Mouse (Mus musculus) spleen, postnatal 4 days (tissue): Measurements from ENCODE around the gene Itga1.

ENCODE experiments used
- DNase-seq, 2 experiments: peaks; one replicate each; pipeline ENCODE4 v3.0.0; 2022; ENCODE audit warnings: low spot score in 2 of 2

The Itga1 gene

DNA sequence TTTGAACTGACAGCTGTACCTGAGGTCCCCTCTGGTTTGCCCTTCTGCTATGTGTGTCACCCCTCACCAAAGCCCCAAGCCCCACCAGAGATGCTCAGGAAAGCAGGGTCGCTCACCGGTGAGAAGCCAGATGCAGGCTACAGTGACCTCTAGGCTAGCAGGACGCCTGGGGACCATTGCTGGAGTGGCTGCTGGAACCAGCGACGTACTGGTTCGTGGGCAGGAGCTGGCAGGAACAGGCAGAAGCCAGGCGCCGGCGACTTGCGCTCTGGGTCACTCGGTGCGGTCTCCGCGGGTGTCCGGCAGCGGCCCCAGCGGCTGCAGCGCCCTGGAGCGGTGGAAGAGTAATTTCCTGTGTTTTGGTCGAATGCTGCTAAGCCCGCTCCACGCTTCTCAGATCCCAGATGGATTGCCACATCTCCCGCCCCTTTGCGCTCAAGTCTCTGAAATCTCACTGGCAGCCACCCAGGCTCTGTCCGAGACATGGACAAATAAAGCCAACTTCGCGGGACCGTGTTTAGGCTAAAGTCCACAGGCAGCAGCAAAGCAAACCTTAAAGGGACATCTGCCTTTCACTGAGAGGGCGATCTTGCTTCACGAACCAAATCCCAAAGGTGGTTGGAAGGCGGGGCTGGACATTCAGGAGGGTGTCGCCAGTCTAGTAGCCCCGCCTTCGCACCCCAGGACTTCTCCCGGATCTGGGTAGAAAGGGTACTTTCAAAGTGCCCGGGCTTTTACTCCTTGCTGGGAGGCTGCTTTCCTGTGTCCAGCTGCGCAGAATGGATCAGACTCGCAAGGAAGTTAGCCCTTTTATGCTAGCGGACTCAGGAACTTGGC is at the start of gene Itga1, which contains the start of gene Gm49395:
Gene Itga1, minus strand, starts transcription at position 610 of the 837 bp plus-strand sequence.
Gene Gm49395, minus strand, starts transcription at position 567 of the 837 bp plus-strand sequence.
- DNase-seq: peak; percentile 22 to 65

- DNase-seq: no peak
These were observed 48.8 kb upstream of the Itga1 start for GRCm38 (mm10) chr13:115150602-115151001.

- no peak for DNase-seq
These were observed 48.1 kb upstream of the Itga1 start for GRCm38 (mm10) chr13:115149849-115150248.

GRCm38 (mm10) chr13:115143575-115143974 is 41.8 kb upstream of the Itga1 start:
- DNase-seq: no peak

GRCm38 (mm10) chr13:115142066-115142465 is 40.3 kb upstream of the Itga1 start:
- no peak for DNase-seq

DNA sequence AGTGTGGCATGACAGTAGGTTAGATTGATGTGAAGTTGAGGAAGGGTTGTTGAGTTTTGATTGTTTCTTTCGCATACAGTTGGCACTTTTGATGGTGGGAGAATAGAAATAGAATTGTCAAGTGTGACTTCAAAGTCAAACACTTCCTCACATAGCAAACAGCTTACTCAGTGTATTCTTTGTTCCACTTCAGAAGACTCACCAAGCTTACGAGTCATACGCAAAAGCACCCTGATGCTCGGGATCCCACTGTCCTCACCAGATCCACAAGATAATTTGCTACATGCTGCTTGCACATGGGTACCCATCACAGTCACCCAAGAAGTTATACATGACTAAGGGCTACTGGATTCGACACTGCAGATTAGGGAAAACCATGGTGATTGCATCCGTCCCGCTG is 36.7 kb upstream of the Itga1 start:
- no peak for DNase-seq

GRCm38 (mm10) chr13:115136761-115137160 is 35.0 kb upstream of the Itga1 start:
- DNase-seq: no peak

- no peak for DNase-seq
These were observed 30.7 kb upstream of the Itga1 start for GRCm38 (mm10) chr13:115132435-115132834.

DNA sequence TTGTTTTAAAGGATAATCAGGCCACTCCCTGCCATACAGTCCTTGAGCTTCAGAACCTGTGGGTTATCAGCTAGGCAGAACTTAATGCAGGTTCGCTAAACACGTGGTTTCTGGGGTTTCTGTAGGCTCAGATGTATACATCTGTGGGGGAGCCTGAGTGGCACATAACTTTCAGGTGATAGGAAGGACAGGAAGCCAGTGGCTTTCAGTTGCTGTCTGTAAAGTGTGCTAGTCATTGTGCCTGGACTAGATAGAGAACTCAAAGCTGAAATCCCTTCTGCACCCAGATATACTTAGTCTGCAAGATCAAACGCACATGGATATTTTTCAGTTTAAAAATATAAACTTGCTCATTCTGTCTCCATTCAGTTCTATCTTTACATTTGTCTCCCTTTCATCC is 29.6 kb upstream of the Itga1 start:
- no peak for DNase-seq

- DNase-seq: no peak
These were observed 28.3 kb upstream of the Itga1 start for GRCm38 (mm10) chr13:115130035-115130434.

- no peak for DNase-seq
These were observed 26.1 kb upstream of the Itga1 start for GRCm38 (mm10) chr13:115127826-115128225.

DNA sequence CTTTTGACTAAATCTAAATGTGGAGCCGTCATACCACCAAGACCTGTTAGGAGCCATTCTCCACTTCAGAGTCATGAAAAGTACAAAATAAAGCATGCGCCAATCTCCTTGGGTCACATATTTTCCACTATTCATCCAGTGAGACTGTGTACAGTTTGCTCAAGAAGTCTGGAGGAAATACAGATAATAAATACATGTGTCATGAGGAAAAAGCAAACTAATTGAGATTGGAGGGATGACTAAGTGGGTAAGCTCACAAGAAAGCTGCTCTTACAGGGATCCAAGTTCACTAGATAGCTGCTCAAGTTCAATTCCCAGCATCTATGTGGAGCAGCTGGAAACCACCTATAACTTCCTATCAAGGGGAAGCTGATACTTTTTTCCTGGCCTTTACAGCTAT is 24.8 kb upstream of the Itga1 start:
- DNase-seq: no peak

GRCm38 (mm10) chr13:115125130-115125529 is 23.4 kb upstream of the Itga1 start:
- DNase-seq: no peak

DNA sequence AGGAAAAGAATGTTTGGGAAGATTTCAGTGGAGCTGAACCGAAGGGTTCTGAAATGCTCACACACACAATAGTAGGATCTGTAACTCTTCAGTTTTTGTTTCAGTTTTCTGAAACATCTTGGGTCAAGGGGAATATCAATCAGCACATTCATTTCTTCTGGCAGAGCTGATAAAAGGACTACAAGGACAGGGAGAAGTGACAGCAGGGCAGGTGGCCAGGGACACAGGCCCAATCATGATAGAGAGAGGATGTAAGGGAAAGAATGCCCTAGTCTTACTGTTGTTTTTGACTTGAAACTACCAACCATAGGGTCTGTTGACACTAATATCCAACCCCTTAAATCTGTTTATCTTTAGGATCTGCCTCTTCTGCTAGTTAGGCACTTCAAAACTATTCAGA is 22.8 kb upstream of the Itga1 start:
- no peak for DNase-seq

DNA sequence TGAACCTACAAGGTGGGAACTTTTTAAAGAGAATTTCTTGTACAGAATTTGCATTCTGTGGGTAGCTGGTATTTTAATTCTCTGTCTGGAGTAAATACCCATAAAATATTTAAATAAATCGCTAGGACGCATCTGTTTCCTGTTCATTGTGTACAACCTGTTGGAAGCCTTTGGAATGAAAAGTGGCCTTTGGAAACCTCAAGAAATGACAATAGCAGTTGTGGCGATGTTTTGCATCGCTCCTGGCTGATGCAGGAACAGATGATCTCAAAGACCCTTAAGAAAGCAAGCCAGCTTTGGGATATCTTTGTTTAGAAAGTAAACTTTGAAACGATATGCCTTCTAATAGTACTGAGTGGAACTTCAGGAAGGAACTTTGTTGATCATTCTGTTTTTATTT is 17.0 kb upstream of the Itga1 start:
- DNase-seq: no peak

DNA sequence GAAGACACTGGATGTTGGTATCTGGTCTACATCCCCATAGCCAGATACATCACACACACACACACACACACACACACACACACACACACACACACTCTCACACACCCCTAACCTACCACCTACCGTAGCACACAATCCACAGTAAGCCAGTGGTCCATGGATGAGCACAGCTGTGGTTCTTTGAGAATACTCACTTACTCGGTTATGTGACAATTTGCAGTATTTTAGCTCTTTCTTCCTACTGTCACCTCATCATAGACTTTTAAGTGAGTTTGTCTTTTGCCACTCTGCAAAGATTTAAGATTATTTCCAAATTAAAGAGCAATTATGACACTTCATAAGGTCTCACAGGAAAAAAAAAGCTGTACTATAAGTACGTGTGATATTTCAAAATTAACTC is 16.4 kb upstream of the Itga1 start:
- DNase-seq: no peak

GRCm38 (mm10) chr13:115116930-115117621 is 15.3 kb upstream of the Itga1 start:
- no peak for DNase-seq

GRCm38 (mm10) chr13:115109628-115110027 is 7.9 kb upstream of the Itga1 start:
- DNase-seq: no peak

- no peak for DNase-seq
These were observed 5.7 kb upstream of the Itga1 start for GRCm38 (mm10) chr13:115107436-115107835.

DNA sequence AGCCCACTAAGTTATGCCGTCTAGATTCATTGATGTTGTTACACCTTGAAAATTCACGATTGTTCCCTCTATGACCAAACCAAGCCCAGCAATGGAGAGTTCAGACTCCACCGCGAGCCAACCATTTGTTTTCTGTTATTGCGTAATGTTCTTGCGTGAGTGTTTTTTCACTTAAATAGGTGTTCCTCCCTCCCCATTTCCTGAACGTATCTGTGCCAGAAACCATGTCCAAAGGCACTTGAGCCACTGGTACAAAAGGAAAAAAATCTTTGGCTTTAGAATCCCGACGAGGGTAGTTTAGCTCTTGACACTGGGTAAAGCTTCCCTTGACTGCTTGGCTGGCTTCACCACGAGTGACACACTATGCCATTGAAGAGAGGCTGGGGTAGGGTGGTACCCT is 4.4 kb upstream of the Itga1 start:
- DNase-seq: no peak

GRCm38 (mm10) chr13:115102754-115103153 is 990 bp upstream of the Itga1 start:
- DNase-seq: no peak

DNA sequence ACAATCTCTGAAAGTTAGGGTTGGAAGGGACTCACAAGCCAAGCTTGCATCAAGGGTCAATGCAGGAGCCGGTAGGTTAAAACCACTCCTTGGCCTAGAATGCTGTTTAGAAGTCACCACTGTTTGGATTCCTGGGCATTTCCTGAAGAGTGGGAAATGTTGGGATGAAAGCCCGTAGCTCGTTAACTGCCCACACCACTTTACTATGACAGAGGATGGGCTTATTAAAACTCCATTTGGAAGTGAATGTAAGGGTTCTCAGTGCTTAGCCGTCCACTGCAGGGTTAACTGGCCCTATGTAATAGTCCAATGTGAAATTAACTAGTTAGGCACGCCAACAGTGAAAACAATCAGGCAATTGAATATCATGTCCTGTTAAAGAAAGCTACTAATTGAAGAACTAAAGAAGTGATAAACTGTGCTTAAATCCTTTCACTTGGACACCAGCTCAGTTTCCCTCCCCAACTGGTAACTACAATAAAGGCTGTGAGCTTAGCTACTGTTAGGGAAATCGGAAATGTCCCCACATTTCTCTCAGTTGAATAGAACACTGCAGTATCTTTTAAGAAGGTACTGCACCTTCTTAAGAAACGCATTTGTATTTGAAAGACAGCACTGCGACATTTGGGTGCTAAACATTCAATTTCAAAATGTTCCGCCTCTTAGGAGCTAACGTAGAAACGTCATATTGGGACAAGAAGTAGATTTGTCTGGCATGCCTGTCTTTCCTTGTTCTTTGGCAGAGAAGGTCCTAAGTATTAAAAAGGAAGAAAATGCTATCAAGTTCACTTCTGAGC is 1.2 kb downstream of the Itga1 start:
- no peak for DNase-seq
